Mouse (Mus musculus) bone marrow macrophage, adult 2 months (primary cell): ENCODE measurements around the gene Slc6a4.

ENCODE experiments used
- CTCF ChIP-seq: IDR thresholded peaks from 2 replicates; pipeline ENCODE4 v1.5.1; 2012; ENCODE audit warnings: low read depth, mild to moderate bottlenecking, low read length, moderate library complexity
- POLR2A ChIP-seq: IDR thresholded peaks from 2 replicates; pipeline ENCODE4 v1.6.1; 2012; ENCODE audit warnings: mild to moderate bottlenecking, low read depth, low read length, borderline replicate concordance

DNA sequence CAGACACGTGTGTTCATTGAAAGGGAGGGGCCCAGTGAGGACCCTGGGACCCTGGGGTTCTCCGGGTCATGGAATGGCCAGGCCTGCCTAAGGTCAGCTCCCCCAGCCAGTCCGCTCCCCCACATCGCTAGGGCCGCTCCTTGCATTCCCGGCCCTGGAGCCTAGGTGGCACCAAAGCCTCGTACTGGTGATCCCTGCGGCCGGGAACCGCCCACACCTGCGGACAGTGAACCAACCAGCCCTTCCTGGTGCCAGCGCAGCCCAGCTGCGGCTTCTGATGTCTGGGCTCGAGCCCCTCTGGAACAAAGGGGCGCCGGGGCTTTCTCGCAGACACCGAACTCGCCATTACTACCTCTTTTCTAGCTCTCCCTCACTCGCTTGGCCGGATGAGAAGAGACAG lies 1.1 kb upstream of the Slc6a4 start:
- no peak for TF ChIP-seq POLR2A
- peak; percentile 44; the same call in 1 of the 2 replicates for TF ChIP-seq CTCF
